9 mouse cellular contexts compared by ENCODE assay signal in the genomic region with DNA sequence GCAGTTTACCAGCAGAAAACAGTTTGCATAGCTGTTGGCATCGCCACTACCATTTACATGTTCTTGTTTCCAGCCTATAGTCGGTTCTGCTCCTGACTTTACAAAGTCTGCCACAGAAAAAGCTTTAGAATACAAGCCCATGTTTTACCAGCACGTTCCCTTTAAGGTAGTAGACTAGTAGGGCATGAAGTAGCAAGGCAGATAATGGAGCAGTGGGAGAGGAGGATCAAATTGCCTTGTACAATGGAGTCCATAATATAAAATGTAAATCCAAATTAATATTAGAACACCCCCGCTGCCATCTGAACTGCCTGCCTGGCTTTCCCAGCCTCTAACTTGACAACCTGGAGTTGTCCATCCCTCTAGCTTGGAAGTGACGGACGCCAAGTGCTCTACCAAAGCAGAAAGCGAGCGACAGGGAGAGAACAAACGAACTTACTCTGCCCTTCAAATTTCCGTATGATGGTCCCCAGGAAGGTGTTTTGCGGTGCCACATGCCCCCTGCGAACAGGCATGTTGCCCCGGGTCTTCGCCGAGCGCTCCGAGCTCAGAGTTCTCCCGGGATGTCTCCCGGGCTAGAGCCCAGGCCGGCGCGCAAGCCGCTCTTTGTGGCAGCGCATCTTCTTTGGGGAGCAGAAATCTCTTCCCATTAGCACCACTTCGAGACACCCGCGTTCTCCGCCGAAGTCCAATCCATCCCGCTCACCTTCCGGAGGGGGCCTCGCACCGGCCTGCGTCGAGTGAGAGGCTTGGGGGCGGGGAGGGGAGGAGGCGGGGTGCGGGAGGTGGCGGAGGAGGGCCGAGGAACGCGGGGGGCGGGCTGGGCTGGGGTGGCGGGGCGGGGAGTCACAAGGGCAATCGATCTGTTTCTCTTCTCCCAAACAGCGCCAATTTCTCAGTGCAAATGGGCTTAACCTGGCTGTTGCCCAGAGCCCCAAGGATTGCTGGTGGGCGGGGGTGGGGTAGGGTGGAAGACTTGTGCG. TPM values are rescaled to one million over a fixed set of nuclear protein-coding genes. Genes with fewer than 3 reads are reported as not detected.
A peak's percentile ranks its signal among the peaks of the same experiment; 100 is the strongest.
DNase-seq lines count a peak whose midpoint lies in the region; ATAC-seq lines count a peak whose summit lies in the region.
"Had no signal": no experiment of that assay in that cellular context is flagged by ENCODE, and none has a peak within 500 bp of the region (broad histone marks: within the 10 kb centered on the region; RNA-seq: fewer than 3 reads in every experiment).

A gene (minus strand): TSS at position 725 of the 983 bp plus-strand sequence.

- peak; percentile 2 for DNase-seq in gastrocnemius, postnatal 10 days
- no peak for DNase-seq in gastrocnemius, postnatal 4 days (ENCODE audit: low spot score in 2 of 2)
- DNase-seq in ZHBTc4 (ENCODE audit: low read depth, low spot score): peak; percentile 20
- peak; percentile 48 to 54 for DNase-seq in layer of hippocampus, postnatal 36 days
- DNase-seq in ovary, adult 18-20 months (ENCODE audit: low spot score): no peak
- no peak for DNase-seq in adrenal gland, postnatal 36 days

- peaks cover 9% of the 10 kb centered on the region; the same call in 1 of the 2 replicates for H3K4me1 ChIP-seq in forebrain, embryonic 16.5 days (replicated peaks; ENCODE audit: control insufficient read depth, insufficient read depth, low read length)
- peaks cover 17% of the 10 kb centered on the region for H3K4me1 ChIP-seq in midbrain, embryonic 15.5 days

- H3K9me3 ChIP-seq in forebrain, embryonic 16.5 days (ENCODE audit: control insufficient read depth, low read length): no peaks in the 10 kb centered on the region
- H3K9me3 ChIP-seq in midbrain, embryonic 15.5 days: no peaks in the 10 kb centered on the region

- peak; percentile 83 for ATAC-seq in forebrain, embryonic 16.5 days
- peak; percentile 90 for ATAC-seq in midbrain, embryonic 15.5 days (replicated peaks)

- peak within 1 kb of the TSS; percentile 86 for H3K27ac ChIP-seq in forebrain, embryonic 16.5 days (ENCODE audit: low read length)
- H3K27ac ChIP-seq in midbrain, embryonic 15.5 days: peak within 1 kb of the TSS; percentile 81

- no peaks in the 10 kb centered on the region for H3K36me3 ChIP-seq in forebrain, embryonic 16.5 days (ENCODE audit: control insufficient read depth, insufficient read depth)
- H3K36me3 ChIP-seq in midbrain, embryonic 15.5 days (replicated peaks): no peaks in the 10 kb centered on the region

- no peaks in the 10 kb centered on the region for H3K27me3 ChIP-seq in forebrain, embryonic 16.5 days (replicated peaks; ENCODE audit: control insufficient read depth, insufficient read depth, low read length)
- no peaks in the 10 kb centered on the region for H3K27me3 ChIP-seq in midbrain, embryonic 15.5 days (replicated peaks)

- WGBS in forebrain, embryonic 16.5 days: under 1% methylated on average over 48 of the region's 49 CpGs
- 1% methylated on average over 47 of the region's 49 CpGs for WGBS in midbrain, embryonic 15.5 days

- peak within 1 kb of the TSS; percentile 63 for H3K4me2 ChIP-seq in forebrain, embryonic 16.5 days (ENCODE audit: low read length)
- H3K4me2 ChIP-seq in midbrain, embryonic 15.5 days: peak within 1 kb of the TSS; percentile 79

- peak within 1 kb of the TSS; percentile 88 for H3K9ac ChIP-seq in forebrain, embryonic 16.5 days (replicated peaks; ENCODE audit: low read depth, low read length)
- peak within 1 kb of the TSS; percentile 55 for H3K9ac ChIP-seq in midbrain, embryonic 15.5 days

- peak within 1 kb of the TSS; percentile 78 for H3K4me3 ChIP-seq in forebrain, embryonic 16.5 days (replicated peaks; ENCODE audit: low read length)
- peak within 1 kb of the TSS; percentile 49 for H3K4me3 ChIP-seq in midbrain, embryonic 15.5 days

RNA-seq across cellular contexts. Expression of the gene that starts here (rescaled TPM):
- total RNA-seq in gastrocnemius, postnatal 10 days (2021): 1 to 10 TPM; 1.5 to 1.6 TPM
- total RNA-seq in gastrocnemius, postnatal 4 days (2021): under 1 TPM; 0.39 to 0.78 TPM
- 9.7 and 14.1 TPM in 2 replicates for polyA plus RNA-seq in forebrain, embryonic 16.5 days (2015; fragmentation: Nextera tagmentation; extraction: Ambion mirVana)
- 10 to 100 TPM; 36.1 to 36.6 TPM for total RNA-seq in layer of hippocampus, postnatal 36 days (2021)
- 9.6 and 10.3 TPM in 2 replicates for polyA plus RNA-seq in midbrain, embryonic 15.5 days (2015; fragmentation: Nextera tagmentation; extraction: Ambion mirVana)
- total RNA-seq in adrenal gland, postnatal 36 days (2021): under 1 TPM in 1 of 2 experiments, not detected in 1; 0.03 TPM
- total RNA-seq: hematopoietic stem cell, adult 5-6 weeks had no signal

Comparison
In these comparisons a context has a peak if more than half of its experiments do, and no peak if none do; other contexts are left out.
1. RNA of the gene that starts here (total RNA-seq): 36.1 to 36.6 TPM in layer of hippocampus, postnatal 36 days; 1.5 to 1.6 TPM in gastrocnemius, postnatal 10 days, 0.39 to 0.78 TPM in gastrocnemius, postnatal 4 days and 0.03 TPM in adrenal gland, postnatal 36 days; every median in the first group is over 10 times any median in the second.
2. DNase-seq: peak in gastrocnemius, postnatal 10 days (single experiment), ZHBTc4 (single experiment) and layer of hippocampus, postnatal 36 days (2 of 2); none in gastrocnemius, postnatal 4 days (0 of 2), ovary, adult 18-20 months (single experiment) and adrenal gland, postnatal 36 days (0 of 2).